Mouse (Mus musculus) neutrophil, adult 5-6 weeks (primary cell): ENCODE results near the gene Celf2. TPM values are rescaled to one million over a fixed set of nuclear protein-coding genes. Genes with fewer than 3 reads are reported as not detected.

ENCODE experiments used
- ATAC-seq: fragments of 151-379, 151-347 bp; 2 replicates; pipeline ENCODE4 v1.8.0; 2017; ENCODE audit warnings: mild to moderate bottlenecking, moderate TSS enrichment; ENCODE audit not compliant: insufficient number of reproducible peaks, poor library complexity, low FRiP score, severe bottlenecking; ENCODE audit errors: extremely low read depth
- total RNA-seq: library from RNA; stranded (forward); fragments of 200-1000 nt; gene quantifications from 2 replicates; pipeline ENCODE4 v1.2.3, GENCODE M21; 2017

The Celf2 gene
- total RNA-seq, 1 experiment from 2014 or later = 186 TPM

- no peak for ATAC-seq
These were observed 445.7 kb downstream of the Celf2 start for GRCm38 (mm10) chr2:7063574-7064192.

DNA sequence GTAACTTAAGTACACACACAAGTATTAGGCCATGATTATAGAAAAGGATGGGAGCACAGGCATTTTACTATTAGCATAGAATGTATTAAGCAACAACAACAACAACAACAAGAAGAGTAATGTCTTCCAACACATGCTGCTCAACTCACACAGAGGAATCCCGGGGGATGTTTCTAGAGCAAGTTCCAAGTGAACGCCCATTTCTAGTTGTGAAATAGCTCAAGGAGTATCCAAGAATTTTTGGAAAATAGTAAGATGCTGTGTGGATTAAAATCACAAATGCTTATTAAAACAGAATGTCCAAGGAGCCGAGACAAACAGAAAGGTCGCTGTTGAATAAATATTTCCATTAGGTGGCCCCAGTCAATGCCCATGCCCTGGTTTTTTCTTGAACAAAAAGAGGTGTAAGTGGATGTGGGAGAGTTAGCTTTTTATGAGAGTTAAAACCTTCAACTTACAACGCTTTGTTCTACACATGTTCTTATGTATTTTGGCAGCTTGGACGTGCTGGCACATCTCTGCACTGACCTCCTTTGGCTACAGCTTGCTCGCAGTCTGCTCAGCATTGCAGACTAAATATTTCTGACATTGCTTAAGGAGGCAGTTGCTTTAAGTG, 448.8 kb downstream of the Celf2 start:
- ATAC-seq = no peak

GRCm38 (mm10) chr2:7056401-7056800, 453.0 kb downstream of the Celf2 start:
- ATAC-seq = no peak

GRCm38 (mm10) chr2:7055958-7056357, 453.4 kb downstream of the Celf2 start:
- no peak for ATAC-seq

DNA sequence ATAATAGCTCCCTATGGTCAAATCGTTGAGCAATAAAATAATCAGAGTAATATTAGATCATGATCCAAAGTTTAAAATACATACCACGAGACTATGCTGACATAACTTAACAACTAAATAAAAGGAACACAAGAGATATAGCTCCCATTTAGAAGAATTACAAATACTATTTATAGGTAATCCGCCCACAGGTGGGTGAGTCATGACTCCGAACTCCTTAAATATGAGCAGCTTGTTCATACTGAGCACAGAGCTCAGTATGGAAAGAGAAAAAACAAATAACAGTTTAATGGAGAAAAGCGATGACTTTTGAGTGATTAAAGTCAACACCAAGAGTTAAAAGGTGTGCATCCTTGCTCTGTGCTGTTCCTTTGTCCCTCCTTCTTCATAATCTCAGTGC, 458.3 kb downstream of the Celf2 start:
- no peak for ATAC-seq

- ATAC-seq = no peak
These were observed 463.2 kb downstream of the Celf2 start for GRCm38 (mm10) chr2:7046155-7046554.

DNA sequence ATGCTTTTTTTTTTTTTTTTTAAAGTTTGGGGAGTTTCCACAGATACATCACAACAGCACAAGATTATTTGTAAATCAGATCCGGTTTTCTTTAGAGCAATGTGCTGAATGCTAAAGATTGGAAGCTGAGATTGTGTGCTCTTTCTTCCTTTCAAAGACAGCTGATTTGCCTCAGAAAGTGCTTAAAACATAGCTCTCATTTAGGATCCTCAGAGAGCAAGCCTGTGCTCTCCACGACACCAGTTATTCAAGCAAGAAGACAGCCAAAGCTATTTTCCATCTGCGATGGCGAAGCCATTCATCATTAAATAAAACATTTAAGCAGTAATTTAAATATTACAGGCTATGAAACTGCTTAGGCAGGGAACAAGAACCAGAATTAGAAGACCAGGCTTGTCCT, 463.8 kb downstream of the Celf2 start:
- ATAC-seq = no peak

DNA sequence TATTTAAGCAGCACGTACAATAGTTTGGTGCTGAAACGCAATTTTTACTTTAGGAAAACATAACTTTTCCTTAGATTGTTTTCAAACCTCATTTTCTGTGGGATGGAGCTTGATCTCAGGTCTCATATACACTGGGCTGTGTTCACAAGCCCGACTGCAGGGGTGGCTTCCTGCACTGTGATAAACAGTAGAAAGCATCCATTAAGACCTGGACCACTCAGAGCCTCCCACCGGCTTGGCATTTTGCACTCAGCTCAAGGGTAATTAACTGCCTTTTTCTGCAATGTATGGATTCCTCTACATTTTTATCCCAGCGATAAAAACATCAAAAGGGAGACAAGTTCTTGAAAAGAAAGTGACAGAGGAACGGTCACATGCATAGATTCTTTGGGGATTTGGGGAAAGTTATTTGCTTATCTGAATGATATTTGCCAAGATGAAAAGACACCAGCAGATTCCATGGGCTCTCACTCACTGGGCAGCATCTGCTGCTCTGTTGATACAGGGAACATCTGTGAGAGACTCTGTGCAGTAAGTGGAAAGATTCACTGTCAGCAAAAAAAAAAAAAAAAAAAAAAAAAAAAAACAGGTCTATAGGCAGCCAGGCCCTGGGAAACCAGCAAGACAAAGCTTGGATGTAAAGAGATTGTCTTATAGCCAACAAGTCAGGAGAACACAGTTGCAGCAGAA, 465.4 kb downstream of the Celf2 start:
- no peak for ATAC-seq

GRCm38 (mm10) chr2:7040940-7041339, 468.4 kb downstream of the Celf2 start:
- ATAC-seq = no peak

DNA sequence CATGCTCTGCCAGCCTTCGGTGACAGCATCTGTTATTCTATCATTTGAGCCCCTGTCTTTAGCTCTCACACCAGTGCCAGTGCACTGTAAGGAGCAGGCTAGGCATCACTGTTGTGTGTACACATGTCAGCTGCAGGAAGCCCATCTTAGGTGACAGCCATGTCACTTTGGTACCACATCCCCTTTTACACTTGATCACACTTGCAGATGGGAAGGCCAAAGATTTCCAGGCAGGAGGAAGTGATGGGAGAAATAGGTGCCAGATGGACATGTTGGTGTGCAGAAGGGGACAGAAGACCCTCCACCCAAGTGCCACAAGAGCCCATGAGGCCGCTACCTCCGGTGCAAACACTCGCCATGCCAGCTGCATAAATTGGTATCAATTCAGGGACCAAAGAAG, 470.4 kb downstream of the Celf2 start:
- no peak for ATAC-seq

DNA sequence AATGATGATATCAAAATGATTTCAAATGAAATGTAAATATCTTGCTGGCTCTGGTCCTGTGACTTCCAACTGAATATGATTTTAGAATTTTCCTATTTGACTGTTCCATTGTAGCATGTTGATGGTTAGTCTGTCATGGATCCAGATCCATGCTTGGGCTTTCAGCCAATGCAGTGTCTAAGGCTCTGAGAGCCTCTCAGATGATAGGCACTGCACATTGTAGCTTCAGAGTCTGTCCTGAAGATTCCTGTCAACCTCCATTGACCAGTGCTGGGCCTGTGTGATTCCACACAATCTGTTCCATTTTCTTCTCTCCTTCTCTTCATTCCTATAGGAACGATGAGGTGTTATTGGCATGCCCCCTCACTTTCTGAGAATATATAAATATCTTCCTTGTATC, 478.0 kb downstream of the Celf2 start:
- no peak for ATAC-seq

DNA sequence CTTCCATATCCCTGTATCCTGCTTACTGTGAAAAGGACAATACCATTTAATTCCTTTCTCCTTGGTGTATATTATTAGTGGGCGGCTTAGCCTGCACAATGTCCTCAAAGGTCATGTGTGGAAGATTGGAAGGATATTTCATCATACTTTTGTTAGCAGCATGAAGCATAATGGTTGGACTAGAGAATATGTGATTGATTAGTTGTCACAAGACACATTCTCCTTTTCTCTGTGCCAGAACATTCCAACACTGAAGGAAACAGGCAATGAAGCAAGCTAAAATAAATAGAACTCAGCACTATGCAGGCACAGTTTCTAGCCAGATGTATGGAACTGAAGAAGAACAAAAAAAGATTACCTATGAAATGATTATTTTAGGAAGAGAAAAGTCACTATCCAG, 482.6 kb downstream of the Celf2 start:
- no peak for ATAC-seq

DNA sequence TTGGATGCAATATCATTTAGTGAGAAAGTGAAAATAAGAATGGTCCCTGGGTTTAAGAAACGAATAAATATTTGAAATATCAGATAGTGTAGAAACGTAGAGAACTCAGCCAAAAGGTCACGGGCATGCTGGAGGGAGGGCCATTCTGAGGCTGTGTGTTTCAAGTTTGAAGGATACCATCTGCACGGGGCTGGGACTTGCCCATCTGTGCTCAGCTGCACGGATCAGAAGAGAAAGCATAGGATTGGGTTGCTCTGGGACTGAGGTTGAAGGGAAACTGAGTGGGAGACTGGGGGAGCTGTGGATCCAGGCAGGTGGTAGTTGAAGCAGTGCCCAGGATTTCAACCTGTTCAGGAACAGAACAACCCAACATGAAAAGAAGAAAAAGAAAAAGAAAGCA, 483.8 kb downstream of the Celf2 start:
- no peak for ATAC-seq

DNA sequence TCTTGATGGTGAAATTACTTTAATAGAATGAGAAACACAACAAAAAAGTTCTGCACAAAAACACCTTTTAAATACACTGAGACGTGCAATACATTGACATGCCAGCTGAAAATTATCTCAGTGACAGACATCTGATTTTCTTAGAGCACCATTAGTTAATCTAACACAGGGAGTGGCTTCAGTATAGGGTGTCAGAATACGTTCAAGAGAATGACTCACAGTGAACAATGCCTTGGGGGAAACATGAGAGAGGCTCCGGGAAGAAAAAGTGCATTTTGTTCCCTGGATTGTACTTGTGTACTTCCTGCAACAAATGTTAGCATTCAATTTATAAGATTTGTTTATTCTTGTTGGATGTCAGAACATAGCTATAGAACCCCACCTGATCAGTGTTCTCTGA, 487.2 kb downstream of the Celf2 start:
- no peak for ATAC-seq

DNA sequence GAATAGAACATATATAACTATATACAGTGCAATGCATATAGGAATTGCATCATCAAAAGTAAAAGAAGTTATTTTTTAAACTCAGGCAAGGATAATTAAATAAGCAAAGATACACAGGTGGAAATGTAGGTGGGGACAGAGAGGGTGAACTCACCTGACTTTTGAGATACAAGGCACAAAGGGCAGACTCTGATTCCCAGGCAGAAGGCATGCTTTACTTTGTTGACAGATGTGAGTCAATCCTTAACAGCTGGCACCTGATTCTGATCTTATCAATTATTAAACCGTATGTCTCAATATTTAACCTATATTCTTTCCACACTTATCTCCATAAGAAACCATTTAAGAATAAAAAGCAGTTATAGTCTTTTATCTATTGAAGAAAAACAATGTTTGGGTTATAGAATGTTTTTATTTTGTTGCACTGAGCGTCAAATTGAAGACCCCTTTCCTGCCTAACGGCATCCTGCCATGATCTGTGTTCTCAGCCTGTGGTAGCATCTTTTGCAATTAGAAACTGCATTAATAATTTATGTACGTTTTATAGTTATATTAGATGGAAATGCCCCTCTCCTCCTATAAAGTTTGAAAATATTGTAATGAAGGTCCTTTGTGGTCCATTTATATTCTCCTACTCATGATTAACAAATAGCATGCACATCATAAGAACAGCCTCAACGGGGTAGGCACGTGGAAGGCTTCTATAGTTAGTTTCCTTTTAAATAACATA, 491.8 kb downstream of the Celf2 start:
- no peak for ATAC-seq

GRCm38 (mm10) chr2:7013126-7013525, 496.2 kb downstream of the Celf2 start:
- ATAC-seq = no peak

DNA sequence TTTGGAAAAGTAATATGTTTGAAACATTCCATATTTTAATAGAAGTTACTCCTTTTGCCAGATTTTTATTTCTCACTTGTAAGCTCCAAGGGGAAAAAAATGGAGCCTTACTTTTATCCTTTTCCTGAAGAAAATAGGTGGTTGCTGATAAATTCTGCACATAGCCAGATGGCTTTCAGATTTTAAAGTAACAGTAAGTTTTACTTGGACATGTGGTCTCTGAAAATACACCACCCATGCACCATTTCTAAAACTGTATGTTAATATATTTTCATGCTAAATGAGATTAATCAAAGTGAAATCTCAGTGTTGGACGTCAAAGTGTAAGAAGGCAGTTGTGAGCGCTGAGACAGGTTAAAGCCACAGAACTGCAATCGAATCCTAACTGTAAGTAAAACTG, 502.5 kb downstream of the Celf2 start:
- no peak for ATAC-seq

DNA sequence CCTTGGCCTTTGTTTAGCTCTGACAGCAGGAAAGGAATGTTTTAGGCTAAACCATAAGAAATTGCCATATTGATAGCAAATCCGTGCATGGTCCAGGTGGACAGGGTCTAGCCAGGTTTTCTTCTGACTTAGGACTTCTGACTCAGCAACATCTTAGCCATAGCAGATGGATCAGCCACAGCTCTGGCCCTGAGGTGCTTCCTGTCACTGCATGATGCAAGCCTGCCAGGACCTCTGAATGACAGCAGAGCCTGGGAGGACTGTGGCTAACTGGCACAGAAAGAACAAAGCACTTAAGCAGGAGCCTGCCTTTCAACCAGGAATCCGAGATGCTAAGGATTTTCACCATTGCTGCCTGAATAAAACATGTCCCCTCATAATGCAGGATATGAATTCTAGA, 507.4 kb downstream of the Celf2 start:
- no peak for ATAC-seq

GRCm38 (mm10) chr2:6991010-6991421, 518.3 kb downstream of the Celf2 start:
- no peak for ATAC-seq

DNA sequence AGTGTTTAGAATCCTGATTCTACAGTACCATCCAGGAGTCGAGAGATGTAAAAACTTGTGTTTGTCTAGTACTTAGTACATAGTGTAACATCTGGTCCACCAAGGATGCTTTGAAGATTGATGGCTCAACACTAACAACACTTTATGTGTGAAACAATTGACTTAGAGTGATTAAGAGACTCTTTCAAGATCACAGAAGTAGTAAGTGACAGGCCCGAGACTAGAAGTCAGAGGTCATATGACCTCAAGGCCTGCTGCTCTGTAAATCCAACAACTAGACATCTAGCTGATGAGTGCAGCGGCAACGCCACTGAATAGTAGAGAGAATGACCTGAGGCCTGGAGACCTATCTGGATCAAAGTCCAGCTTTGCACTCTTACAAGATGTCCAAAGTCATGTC, 523.7 kb downstream of the Celf2 start:
- no peak for ATAC-seq
